Mouse (Mus musculus): ENCODE results near the gene Slc6a9. TPM values are rescaled to one million over a fixed set of nuclear protein-coding genes. Genes with fewer than 3 reads are reported as not detected.
A peak's percentile ranks its signal among the peaks of the same experiment; 100 is the strongest.

Slc6a9 gene
- total RNA-seq (2021), result 1 to 10 TPM; 8.6 to 9.2 TPM
- long read RNA-seq, experiment 1, partial matches to known transcripts, result 6 of 9 reads
- long read RNA-seq, experiment 1, other reads (novel, unspliced or antisense), result 1 of 9 reads
- long read RNA-seq, experiment 2, partial matches to known transcripts, result 2 of 5 reads
- long read RNA-seq, experiment 2, other reads (novel, unspliced or antisense), result 0 of 5 reads

GRCm38 (mm10) chr4:117834457-117834844 is at the start of gene Slc6a9:
Slc6a9 (plus strand) TSS chr4:117834506.
- DNase-seq, result no peak

DNA sequence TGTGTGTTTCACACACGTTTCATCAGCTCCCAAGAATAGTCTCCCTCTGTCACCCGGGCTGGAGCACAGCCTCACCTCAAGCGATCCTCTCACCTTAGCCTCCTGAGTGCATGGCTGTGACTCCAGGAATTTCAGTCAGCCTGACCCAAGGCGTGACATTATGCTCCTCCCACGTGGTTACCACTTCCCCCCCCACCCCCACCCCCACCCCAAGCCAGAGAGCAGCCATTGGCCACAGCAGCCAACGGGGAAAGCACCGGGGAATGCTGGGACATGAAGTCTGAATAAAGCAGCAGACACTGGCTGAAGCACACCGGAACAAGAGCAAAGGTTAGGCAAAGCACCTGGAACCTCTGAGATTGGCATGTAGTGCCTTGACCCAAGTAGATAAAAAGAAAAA is 47.3 kb upstream of the Slc6a9 start:
- peak; percentile 9 for DNase-seq

DNA sequence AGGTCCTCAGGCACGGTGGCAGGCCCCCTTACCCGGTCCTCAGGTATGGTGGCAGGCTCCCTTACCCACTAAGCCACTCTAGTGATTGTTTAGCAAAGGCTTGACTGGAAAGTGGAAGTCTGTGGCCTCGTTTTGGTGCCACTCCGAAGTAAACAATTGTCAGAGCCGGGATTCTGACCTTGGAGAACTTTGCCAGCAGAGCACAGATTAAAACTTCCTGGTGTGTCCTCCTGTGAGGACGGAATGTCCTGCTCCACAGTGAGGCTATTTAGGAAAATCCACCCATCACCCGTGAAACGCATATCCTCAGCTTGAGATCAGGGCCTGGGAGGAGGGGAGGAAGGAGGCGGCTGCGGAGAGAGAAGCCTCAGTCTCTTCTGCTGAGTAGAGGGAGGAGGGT is 46.0 kb upstream of the Slc6a9 start:
- peak; percentile 61 for DNase-seq

GRCm38 (mm10) chr4:117799904-117800303 is 34.4 kb upstream of the Slc6a9 start:
- no peak for DNase-seq

DNA sequence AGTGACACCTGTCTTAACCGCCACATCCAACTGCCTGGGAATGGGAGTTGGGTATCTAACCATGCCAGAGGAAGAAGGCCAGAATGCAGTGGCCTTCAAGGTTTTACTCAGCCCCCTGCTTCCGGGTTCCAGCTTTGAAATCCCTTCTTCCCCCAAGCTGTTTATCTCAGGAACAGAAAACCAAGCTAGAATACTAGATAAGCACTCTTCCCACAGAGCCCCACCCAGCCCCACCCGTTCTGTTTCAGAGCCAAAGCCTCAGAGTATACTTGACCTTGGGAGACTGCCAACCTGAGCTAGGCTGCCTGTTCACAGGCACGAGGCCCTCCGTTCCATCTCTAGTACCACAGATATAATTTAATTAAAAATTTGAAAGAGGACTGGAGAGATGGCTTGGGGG is 27.3 kb upstream of the Slc6a9 start:
- DNase-seq, result peak; percentile 40

DNA sequence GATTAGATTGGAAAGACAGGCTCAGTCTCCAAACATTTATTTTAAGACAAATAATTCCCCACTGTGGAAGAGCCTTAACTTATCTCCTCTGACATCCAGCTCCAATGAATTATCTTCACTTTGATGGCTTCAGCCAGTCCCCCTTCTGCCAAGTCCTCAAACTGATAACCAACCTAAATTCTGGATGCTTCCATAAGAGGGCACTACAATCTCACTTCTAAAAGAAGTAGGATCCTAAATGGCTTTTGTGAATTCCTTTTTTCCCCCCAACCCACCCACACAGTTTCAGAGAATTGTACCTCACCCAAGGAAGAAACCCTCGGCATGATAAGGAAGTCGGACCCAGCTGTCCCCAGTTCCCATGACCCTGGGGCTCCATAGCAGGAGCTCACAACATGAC is 23.4 kb upstream of the Slc6a9 start:
- no peak for DNase-seq

- DNase-seq, result peak; percentile 28
These were observed 20.6 kb upstream of the Slc6a9 start for GRCm38 (mm10) chr4:117813591-117814192.

DNA sequence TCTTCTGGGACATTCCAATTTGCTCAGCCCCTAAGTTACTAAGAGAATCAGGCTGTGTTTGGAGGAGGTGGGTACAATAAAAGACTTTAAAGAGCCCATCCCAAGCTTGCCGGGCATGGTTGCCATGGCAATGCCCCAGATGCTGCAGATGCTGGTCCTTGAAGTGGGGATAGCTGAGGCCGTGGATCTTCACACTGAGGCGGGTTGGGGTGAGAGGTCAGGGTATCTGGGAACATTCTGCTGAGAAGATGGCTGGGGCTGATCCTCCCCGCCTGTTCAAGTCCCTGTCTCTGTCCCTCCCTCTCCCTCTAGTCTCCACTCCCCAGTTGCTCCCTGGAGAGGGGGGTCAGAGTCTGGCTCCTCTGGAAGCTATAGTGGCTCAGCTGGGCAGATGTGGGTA is 20.0 kb upstream of the Slc6a9 start:
- no peak for DNase-seq

DNA sequence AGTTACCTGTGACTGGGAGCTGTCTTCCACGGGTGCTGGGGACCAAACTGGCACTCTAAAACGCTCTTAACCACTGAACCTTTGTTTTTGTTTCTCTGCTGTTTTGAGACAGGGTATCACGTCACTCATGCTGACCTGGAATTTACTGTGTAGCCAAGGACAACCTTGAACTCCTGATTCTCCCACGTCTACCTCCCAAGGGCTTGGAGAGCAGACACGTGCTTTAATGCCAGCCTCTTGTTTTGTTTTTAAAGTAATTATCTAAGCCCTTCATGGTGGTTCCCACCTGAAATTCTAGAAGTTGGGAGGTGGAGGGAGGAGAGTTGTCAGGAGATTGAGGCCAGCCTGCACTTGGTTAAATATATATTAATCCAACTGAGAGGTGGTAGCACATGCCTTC is 17.5 kb upstream of the Slc6a9 start:
- DNase-seq, result no peak

DNA sequence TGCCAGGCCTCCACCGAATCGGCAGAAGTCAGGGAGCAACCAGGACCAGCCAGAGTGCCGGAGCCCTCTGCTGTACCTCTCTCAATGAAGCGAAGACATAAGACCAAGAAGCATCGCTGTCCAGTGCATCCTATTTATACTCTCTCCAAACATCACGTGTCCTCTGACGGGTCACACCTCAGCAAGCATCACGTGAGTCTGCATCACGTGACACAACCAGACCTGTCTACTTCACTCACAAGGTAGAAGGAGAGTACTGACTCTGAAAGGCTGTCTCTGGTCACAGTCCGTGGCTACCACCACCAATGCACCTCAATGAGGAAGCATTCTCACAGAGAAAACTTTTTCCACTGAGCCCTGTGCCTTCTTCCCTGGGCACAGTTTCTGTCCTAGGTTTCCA is 16.3 kb upstream of the Slc6a9 start:
- DNase-seq, result no peak

GRCm38 (mm10) chr4:117828572-117829145 is 5.6 kb upstream of the Slc6a9 start:
- no peak for DNase-seq

GRCm38 (mm10) chr4:117829260-117830123 is 4.8 kb upstream of the Slc6a9 start:
- peak; percentile 84 for DNase-seq

DNA sequence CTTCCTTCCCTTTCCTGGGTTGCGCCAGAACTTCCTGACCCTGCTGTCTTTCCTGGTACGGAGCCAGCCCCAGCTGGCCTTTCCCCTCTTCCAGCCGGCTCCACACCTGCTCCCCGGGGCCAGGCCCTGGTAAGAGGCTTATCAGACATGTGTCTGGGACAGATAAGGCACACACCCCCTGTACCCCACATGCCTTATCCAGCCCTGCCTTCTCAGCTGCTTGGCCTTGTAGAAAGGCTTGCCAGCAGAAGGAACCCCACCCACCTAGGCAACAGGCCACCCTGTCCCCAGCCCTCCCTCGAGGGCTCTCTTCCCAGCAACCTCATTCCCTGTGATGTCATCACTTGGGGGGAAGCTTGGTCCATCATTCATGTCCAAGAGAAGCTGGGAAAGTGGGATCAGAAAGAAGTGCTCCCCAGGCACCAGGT is 4.2 kb upstream of the Slc6a9 start:
- DNase-seq, result peak; percentile 51

- DNase-seq, result no peak
These were observed 3.5 kb upstream of the Slc6a9 start for GRCm38 (mm10) chr4:117830801-117831200.

DNA sequence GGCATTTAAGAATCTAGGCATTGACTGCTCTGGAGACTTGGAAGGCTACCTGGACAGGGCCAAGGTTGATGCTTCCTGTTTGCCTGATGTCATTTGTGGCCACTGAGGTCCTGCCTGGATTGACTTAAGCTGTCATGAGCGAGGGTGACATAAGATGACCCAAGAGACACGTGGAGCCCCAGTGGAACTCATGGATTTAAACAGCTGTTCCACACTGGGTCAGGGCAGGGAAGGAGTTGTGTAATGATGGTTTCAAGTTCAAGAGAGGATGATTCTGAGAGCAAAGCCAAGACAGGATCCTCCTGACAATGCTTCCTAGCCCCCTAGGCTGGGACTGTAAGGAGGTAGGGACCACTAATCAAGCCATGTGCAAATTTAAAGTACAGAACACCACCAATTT is 2.8 kb upstream of the Slc6a9 start:
- no peak for DNase-seq

GRCm38 (mm10) chr4:117831920-117832691 is 2.2 kb upstream of the Slc6a9 start:
- no peak for DNase-seq

DNA sequence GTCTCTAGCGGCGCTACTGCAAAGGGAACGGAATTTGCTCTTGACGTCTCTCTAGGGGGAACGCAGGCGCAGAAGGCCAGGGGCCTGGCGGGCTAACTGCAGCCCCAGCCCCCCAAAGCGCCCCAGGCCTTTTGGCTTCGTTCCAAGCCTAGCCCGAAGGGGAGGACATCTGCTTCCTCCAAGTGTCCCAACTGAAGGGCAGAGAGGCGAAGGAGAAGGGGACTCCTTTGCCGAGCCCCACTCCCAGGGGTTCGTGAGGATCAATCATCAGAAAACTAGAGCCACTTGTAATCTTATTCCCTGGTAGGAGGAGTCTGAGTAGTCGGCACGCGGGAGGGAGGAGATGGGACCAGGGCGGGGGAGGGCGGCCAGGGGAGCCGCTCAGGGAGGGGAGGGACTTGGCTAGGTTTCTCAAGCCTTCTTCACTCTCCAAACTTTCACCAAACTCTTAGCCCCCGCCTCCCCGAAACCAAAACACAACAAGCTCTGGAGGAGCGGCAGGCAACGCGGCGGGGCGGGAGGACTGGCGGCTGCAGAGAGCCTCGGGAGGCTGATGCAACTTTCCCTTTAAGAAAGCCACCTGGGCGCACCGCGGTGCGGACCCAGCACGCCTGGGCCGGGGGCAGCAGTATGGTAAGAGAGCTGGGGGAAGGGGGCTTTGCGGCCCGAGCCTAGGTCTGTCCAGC is 682 bp downstream of the Slc6a9 start:
- DNase-seq, result peak; percentile 79

DNA sequence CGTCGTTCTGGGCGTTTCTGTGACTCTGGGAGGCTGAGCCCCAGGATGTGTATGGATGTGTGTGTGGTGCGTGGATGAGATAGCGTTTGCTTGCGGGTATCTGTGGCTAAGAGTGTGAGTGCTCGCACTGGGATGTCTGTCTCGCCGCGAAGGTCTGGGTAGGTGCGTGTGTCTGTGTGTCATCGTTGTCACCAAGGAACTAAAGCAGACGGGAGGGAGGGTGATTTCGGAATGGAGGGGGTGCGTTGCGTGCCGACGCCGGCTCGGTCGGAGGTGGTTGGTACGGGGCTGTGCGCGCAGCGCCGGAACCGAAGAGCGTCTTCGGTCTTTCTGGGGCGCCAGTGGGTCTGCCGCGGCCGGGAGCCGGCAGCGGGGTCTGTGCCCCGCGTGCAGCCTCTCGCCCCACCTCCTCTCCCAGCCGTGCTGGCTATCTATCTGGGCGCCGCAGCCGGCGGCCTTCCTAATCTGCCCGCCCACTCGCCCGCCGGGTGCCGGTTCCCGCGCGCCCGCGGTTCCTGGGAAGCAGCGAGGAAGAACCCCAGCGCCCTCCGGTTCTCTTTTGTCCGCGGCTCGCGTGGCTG is 1.3 kb downstream of the Slc6a9 start:
- peak; percentile 65 for DNase-seq

DNA sequence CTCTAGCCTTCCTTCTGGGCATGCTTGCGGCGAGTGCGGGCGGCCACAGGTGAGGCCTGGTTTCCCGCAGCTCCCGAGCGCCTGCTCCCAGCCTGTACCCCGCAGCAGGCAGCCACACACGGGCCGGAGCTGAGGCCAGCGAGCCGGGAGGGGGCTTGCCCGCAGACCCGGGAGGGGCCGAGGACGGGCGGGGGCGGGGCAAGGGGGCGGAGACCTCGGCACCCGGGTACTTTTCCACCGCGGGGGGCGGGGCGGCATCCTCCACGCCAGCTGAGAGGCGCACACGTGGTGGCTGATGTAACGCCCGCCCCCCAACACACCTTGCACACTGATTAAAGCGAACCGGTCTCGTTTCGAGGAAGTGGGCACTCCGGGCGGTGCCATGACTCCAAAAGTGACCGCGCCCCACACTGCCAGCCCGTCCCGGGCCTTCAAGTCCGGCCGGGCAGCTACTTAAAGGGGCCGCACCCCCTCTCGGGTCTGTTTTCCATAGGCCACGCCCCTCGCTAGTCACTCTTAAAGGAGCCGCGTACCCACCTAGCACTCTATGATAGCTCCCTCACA is 2.0 kb downstream of the Slc6a9 start:
- DNase-seq, result peak; percentile 94

DNA sequence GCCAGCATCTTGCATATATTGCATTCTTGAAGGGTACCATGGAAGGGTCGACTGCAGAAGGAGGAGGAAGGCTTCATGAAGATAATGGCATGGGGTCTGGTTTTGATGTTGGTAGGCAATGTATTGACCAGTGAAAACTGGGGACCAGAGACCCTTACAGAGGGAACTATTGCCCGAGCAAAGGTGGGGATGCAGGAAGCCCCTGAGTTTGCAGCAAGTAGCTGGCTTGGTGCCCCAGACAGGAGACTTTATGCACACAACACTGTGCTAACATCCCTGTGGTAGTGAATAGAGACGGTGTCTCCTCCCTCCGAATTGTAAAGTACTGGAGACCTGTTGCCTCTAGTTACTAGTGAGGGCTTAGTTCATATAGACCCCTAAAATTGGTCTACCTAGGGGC is 3.0 kb downstream of the Slc6a9 start:
- no peak for DNase-seq

- no peak for DNase-seq
These were observed 5.1 kb downstream of the Slc6a9 start for GRCm38 (mm10) chr4:117839366-117839765.

All from adrenal gland, postnatal 10 days (tissue).